In the genomic region with DNA sequence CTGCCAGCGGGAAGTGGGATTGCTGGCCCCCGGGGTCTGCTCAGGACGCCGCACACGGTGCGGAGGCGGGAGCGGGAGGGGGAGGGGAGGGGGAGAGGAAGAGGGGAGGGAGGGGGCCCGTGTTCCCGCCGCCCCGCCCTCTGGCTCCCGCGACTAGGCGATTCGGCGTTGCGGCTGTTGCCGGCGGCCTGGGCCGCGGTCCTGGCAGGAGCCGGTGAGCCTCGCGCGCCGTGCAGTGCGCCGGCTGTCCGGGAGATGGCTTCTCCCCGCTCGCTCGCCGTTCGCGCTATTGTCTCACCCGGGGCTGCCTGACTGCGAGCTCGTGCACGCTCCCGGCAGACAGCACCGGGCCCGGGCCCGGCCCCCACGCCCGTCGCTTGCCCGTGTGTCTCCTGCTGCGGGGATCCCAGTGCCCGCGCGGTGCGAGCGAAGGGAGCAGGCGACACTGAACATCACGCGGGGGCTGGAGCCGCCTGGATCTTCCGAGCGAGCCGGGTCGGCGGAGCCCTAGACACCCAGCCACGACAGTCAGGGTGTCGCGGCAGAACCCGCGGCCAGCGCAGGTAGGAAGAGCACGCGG, we compare ENCODE assay signal across 8 mouse cellular contexts. TPM values are rescaled to one million over a fixed set of nuclear protein-coding genes. Genes with fewer than 3 reads are reported as not detected.
DNase-seq lines count a peak whose midpoint lies in the region; ATAC-seq and TF ChIP-seq lines count a peak whose summit lies in the region.

No protein-coding gene starts in this region.

- 0 out of 2 replicates have a peak, but pooled peaks have one; percentile 11 for TF ChIP-seq CTCF in cortical plate, adult 2 months (IDR thresholded peaks at IDR 0.05; ENCODE audit: extremely low read depth, insufficient read depth, low read length)
- TF ChIP-seq CTCF in hindbrain, postnatal 0 days (IDR thresholded peaks at IDR 0.05; ENCODE audit: low read depth): peak; percentile 39

- peak overlapping the region; percentile 80 for H3K4me2 ChIP-seq in hindbrain, postnatal 0 days (ENCODE audit: low read depth, low read length)

- ATAC-seq in activated CD4-positive, CD25-positive, alpha-beta regulatory T cell, adult 4 months: peak; percentile 78
- ATAC-seq in hindbrain, postnatal 0 days: peak; percentile 91
- ATAC-seq in megakaryocyte progenitor cell, adult 5-6 weeks (replicated peaks; ENCODE audit: poor library complexity): peak; percentile 81

- intact Hi-C loops in left cerebral cortex, postnatal 14 days (cut with DNase I): loop anchor here (5.0 kb wide), 1 partner anchor 86 kb away; a partner anchor contains a TSS

- H3K4me1 ChIP-seq in cortical plate, adult 2 months (ENCODE audit: control insufficient read depth, insufficient read depth, low read length): peaks cover 4% of the 10 kb centered on the region
- H3K4me1 ChIP-seq in hindbrain, postnatal 0 days (ENCODE audit: insufficient read depth, low read length): peaks cover 8% of the 10 kb centered on the region

- under 1% methylated on average over 65 of the region's 71 CpGs for WGBS in hindbrain, postnatal 0 days

- no peaks in the 10 kb centered on the region for H3K27me3 ChIP-seq in hindbrain, postnatal 0 days (ENCODE audit: insufficient read depth, low read length)

- peak; percentile 84 for DNase-seq in gastrocnemius, postnatal 10 days
- peak; percentile 85 for DNase-seq in hindbrain, postnatal 0 days (ENCODE audit: low spot score)
- peak; percentile 69 to 74 for DNase-seq in left cerebral cortex, postnatal 14 days (ENCODE audit: low spot score in 2 of 2)
- peak; percentile 82 to 85 for DNase-seq in right cerebral cortex, postnatal 10 days (ENCODE audit: low spot score in 2 of 2)
- peak; percentile 68 for DNase-seq in urinary bladder, postnatal 25 days (ENCODE audit: low spot score)

- TF ChIP-seq POLR2A in cortical plate, adult 2 months (IDR thresholded peaks at IDR 0.05; ENCODE audit: extremely low read depth, insufficient read depth, low read length): no peak

- H3K27ac ChIP-seq in cortical plate, adult 2 months (ENCODE audit: insufficient read depth, low read length): peak overlapping the region; percentile 97
- peak overlapping the region; percentile 95 for H3K27ac ChIP-seq in hindbrain, postnatal 0 days

- peak overlapping the region; percentile 67 for H3K4me3 ChIP-seq in cortical plate, adult 2 months (ENCODE audit: insufficient read depth, low read length)
- H3K4me3 ChIP-seq in hindbrain, postnatal 0 days (ENCODE audit: low read length): peak overlapping the region; percentile 90

- H3K9me3 ChIP-seq in hindbrain, postnatal 0 days (ENCODE audit: low read length): no peaks in the 10 kb centered on the region

- H3K9ac ChIP-seq in hindbrain, postnatal 0 days (replicated peaks; ENCODE audit: low read length): peak overlapping the region; percentile 97

- H3K36me3 ChIP-seq in hindbrain, postnatal 0 days (ENCODE audit: insufficient read depth, low read length): no peaks in the 10 kb centered on the region

RNA-seq across cellular contexts. Expression of a gene that starts 0.5 kb away (rescaled TPM):
- under 1 TPM; 0.66 to 0.68 TPM for polyA plus RNA-seq in activated CD4-positive, CD25-positive, alpha-beta regulatory T cell, adult 4 months (2017; shearing (Covaris generic))
- polyA plus RNA-seq in cortical plate, adult 2 months (2012; rRNA removed): 11.1 and 12.0 TPM in 2 replicates
- 10 to 100 TPM; 29.9 to 38.2 TPM for total RNA-seq in gastrocnemius, postnatal 10 days (2021)
- 20.7 and 23.0 TPM in 2 replicates for total RNA-seq in hindbrain, postnatal 0 days (2014; rRNA removed)
- polyA plus RNA-seq in hindbrain, postnatal 0 days (2015; fragmentation: Nextera tagmentation; extraction: Ambion mirVana): 7.1 and 8.7 TPM in 2 replicates
- total RNA-seq in left cerebral cortex, postnatal 14 days (2021): 10 to 100 TPM; 17.2 to 18.8 TPM
- 1.8 and 2.6 TPM in 2 replicates for total RNA-seq in megakaryocyte progenitor cell, adult 5-6 weeks (2015)
- total RNA-seq in megakaryocyte progenitor cell, adult 5-6 weeks (2017): 1.5 and 1.7 TPM in 2 replicates

RNA-seq across cellular contexts. Expression of a gene that starts 15.6 kb away (rescaled TPM):
- polyA plus RNA-seq in activated CD4-positive, CD25-positive, alpha-beta regulatory T cell, adult 4 months (2017; shearing (Covaris generic)): 100 to 1,000 TPM in 1 of 2 experiments, 10 to 100 TPM in 1; 84.8 to 102 TPM
- 67.3 and 68.3 TPM in 2 replicates for polyA plus RNA-seq in cortical plate, adult 2 months (2012; rRNA removed)
- total RNA-seq in gastrocnemius, postnatal 10 days (2021): 10 to 100 TPM; 35.8 to 48.4 TPM
- total RNA-seq in hindbrain, postnatal 0 days (2014; rRNA removed): 55.3 and 61.3 TPM in 2 replicates
- 29.1 and 32.2 TPM in 2 replicates for polyA plus RNA-seq in hindbrain, postnatal 0 days (2015; fragmentation: Nextera tagmentation; extraction: Ambion mirVana)
- total RNA-seq in left cerebral cortex, postnatal 14 days (2021): 10 to 100 TPM; 79.1 to 80.6 TPM
- 65.0 and 85.1 TPM in 2 replicates for total RNA-seq in megakaryocyte progenitor cell, adult 5-6 weeks (2015)
- total RNA-seq in megakaryocyte progenitor cell, adult 5-6 weeks (2017): 105 and 121 TPM in 2 replicates

Comparison
In these comparisons a context has a peak if more than half of its experiments do, and no peak if none do; other contexts are left out.
1. Peak in every context shown above with its lines: DNase-seq, ATAC-seq, H3K4me3 ChIP-seq and H3K27ac ChIP-seq.